Mouse (Mus musculus): ENCODE measurements around the gene Cbfa2t3. TPM values are rescaled to one million over a fixed set of nuclear protein-coding genes. Genes with fewer than 3 reads are reported as not detected.
A peak's percentile ranks its signal among the peaks of the same experiment; 100 is the strongest.

The Cbfa2t3 gene
- 12.2 and 14.1 TPM in 2 replicates for total RNA-seq (2021)
- long read RNA-seq, partial matches to known transcripts: 2 of 5 reads
- long read RNA-seq, other reads (novel, unspliced or antisense): 3 of 5 reads

DNA sequence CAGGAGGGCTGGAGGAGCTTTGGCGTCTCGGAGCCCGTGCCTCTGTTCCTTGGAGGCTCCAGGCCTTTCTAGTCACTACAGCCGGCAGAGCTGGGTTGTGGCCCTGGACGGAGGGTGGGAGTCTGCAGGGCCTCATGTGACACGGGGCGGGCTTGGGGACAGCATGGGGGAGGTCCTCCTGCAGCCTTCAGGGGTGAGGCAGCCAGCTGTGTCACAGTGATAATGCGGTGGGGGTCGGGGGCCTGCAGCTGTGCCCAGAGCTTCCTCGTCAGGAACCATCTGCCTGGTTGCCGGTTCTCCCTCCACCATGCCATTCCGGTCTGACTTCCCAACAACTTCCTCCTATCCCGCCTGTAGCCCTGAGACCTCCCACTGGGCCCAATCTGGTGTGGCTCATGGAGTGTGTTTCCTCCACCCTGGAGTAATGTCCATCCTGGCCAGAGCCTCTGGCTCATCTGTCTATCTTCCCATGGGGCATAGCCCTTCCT lies at the start of gene Cbfa2t3:
TSS of gene Cbfa2t3 (minus strand) at position 105 of the 488 bp plus-strand sequence.
- no peak for DNase-seq

DNA sequence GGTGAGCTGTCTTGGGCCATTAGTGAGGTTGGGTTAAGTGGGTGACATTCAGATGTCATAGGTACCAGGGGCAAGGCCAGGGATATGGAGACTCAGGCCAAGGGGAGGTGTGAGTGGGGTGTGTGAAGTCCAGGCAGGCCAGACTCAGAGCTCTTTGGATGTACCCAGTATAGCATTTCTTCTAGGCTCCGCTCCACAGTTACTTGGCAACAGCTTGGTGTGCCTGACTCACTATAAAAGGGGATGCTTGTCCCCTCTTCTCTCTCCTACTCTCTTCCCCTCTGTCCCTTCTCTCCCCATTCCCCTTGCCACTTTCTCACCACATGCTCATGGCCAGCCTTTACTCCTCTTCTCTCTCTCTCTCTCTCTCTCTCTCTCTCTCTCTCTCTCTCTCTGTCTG lies 48.9 kb upstream of the Cbfa2t3 start:
- no peak for DNase-seq

DNA sequence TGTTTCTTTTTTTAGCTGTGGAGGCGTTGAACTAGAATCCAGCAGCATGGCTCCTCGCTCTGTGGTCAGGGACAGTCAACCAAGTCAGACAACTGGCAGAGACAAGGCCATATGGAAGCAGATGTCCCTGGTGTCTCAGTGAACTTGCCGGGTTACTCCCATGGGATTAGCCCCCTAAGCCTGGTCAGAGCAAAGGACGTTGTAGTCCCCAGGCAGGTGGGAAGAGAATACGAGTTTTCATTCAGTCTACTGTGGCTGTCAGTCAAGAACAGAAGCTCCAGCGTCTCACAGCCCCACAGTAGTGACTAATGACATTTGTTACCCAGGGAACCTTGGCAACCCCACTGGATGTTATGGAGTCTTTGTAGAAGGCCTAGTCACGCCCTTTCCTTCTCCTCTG lies 47.5 kb upstream of the Cbfa2t3 start:
- no peak for DNase-seq

- no peak for DNase-seq
Measured at GRCm38 (mm10) chr8:122745750-122746275, 46.9 kb upstream of the Cbfa2t3 start.

DNA sequence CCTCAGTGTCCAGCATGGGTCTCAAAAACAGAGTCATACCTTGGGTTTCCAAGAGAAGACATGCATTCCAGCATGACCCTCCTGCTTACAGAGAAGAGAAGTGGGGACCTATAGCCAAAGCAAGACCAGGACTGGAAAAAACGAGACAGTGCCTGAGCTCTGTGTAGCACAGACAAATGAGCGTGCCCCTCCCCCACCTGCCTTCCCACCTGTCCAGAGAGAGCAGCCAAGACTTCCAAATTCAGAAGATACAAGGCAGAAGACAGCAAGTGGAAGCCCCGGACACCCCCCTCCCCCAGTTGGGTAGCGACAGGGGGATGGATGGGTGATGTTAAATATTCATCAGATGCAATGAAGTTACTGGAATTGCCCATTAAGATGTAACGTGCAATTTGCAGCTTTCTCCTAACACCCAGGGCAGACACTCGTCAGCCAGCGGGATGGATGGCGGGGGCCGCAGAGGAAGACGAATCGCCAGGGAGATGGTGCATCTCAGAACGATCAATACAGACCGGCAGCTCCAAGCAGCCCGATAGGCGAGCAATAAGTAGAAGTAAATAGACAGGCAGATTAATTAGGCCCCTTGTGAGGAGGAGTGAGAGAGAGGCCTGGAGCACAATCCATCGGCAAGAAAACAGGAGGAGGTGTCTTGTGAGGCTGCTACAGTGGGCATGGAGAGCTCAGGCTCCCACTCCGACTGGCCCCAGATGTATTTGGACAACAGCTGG lies 46.3 kb upstream of the Cbfa2t3 start:
- no peak for DNase-seq

- DNase-seq: no peak
Measured at GRCm38 (mm10) chr8:122742471-122742870, 43.6 kb upstream of the Cbfa2t3 start.

DNA sequence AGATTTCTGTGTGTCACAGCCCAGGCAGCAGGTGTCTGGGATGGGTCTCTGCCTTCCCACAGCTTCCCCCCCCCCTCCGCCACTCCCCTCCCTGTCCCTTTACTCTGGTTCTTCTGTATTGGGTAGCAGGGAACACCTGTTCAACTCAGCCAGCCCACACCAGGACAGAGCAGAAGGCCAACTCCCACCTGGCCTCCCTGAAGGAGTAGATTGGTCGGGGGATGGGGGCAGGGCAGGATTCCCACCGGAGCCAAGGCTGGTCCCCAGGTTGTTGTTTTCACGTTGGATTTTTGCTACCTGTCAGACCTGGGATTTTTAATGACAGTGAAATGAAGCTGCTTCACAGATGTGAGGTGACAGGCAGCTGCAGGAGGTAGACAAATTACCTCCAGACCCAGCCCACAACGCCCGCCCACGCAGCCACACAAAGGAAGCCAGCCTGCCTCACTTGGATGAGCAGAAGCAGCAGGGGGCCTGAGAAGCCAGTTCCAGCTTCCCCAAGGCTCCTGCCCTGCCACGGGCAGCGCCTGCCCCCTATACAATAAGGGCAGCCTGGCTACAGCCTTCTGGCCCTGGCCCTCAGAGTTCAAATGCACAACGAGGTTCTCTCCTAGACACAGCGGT lies 40.3 kb upstream of the Cbfa2t3 start:
- no peak for DNase-seq

- no peak for DNase-seq
Measured at GRCm38 (mm10) chr8:122737886-122738285, 39.0 kb upstream of the Cbfa2t3 start.

DNA sequence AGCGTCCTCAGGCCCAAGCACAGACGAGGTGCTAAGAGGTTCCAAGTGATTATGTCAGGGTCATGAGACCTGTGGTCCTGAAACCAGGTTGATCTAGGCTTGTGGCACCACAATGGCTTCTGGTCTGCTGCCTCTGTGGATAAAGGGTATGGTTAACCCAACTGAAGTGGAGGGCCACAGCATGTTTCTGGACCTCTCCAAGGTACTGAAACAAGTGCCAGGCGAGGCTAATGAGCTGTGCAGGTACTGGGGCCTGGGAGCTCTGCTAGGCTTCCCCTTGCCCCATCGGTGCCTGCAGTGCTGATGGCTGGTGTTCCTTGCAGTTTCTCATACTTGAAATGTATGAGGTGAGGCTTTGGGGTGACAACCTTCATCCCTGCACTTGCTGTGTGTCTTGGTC lies 38.2 kb upstream of the Cbfa2t3 start:
- DNase-seq: no peak

DNA sequence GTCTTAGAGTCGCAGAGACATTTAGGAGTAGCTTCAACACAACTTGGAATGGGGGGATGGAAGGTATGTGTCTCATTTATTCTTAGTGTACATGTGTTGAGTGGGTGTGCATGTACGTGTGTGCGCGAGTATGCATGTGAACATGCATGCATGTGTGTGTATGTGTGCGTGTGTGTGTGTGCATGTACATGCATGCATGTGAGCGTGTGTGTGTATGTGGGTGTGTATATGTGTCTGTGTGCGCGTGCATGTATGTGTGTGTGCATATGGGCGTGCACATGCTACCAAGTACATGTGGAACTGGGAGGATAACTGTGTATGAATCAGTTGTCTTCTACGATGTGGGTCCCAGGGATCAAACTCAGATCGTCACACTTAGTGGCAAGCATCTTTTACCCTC lies 37.7 kb upstream of the Cbfa2t3 start:
- no peak for DNase-seq

GRCm38 (mm10) chr8:122735542-122736473 lies 36.9 kb upstream of the Cbfa2t3 start:
- DNase-seq: no peak

GRCm38 (mm10) chr8:122735110-122735509 lies 36.2 kb upstream of the Cbfa2t3 start:
- no peak for DNase-seq

DNA sequence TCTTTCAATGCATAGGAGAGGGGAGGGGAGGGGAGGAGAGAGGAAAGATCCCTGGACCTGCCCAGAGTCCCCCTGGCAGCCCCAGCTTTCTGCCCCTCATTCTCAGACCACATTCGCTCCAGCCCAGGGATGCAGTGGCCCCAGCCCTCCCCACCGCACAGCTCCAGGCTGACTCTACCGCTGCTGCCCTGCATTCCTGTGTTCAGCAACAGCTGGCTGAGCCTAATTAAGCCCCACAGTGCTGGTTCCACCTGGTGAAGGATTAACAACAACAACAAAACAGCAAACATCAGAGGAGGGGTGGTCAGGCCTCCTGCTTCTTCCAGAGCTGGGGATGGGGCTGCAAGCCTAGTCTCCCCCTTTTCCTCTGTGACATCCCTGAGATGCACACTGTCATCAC lies 29.7 kb upstream of the Cbfa2t3 start:
- no peak for DNase-seq

DNA sequence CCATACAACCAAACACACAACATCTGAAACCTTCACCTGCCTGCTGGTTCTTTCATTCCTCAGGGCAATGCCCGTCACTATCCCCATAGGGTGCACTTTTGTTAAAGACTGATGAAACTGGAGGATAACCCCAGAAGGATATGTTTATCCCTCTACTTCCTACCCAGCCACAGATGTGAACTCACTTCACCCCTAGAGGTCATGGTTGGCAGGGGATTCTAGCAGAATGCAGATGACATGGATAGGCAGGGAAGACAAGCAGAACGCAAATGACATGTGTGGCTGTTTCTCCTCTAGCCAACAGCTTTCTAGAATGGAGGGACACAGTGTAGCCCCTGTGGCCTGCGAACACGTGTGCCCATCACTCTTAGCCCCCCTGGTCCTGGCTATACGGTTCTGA lies 28.5 kb upstream of the Cbfa2t3 start:
- no peak for DNase-seq

DNA sequence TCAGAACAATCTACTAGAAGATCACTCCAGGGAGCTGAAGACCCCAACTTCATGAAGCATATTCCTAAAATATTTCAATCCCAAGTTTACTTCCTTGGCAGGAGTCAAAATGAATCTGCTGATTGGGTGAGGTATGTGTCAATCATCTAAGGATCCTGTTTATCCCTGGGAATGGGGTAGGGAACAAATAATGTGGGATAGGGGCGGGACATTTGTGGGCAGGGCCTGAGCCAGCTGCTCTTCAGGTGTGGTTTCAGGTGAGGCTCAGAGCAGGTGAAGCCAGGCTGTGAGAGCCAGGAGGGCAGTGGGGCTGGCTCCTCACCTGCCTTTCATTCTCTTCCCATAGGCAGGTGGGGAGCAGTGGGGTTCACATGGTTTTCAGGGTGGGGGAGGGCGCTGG lies 27.9 kb upstream of the Cbfa2t3 start:
- no peak for DNase-seq

DNA sequence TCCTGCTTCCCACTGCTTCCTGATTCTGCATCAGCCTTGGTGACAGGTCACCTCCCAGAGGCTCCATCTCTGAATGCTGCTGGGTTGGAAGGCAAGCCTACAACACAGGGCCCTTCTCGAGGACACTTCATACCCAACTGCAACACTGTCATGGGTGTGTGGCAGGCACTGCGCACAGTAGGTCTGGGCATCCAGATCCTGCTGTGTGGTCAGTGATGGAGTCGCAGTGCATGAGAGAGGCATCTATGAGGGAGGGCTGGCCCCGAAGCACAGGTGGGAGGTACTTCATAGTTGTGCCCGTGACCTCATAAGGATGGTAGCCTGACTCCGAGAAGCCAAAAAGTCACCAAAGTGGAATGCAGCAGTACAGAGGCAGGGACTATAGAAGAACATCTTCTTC lies 26.3 kb upstream of the Cbfa2t3 start:
- DNase-seq: no peak

DNA sequence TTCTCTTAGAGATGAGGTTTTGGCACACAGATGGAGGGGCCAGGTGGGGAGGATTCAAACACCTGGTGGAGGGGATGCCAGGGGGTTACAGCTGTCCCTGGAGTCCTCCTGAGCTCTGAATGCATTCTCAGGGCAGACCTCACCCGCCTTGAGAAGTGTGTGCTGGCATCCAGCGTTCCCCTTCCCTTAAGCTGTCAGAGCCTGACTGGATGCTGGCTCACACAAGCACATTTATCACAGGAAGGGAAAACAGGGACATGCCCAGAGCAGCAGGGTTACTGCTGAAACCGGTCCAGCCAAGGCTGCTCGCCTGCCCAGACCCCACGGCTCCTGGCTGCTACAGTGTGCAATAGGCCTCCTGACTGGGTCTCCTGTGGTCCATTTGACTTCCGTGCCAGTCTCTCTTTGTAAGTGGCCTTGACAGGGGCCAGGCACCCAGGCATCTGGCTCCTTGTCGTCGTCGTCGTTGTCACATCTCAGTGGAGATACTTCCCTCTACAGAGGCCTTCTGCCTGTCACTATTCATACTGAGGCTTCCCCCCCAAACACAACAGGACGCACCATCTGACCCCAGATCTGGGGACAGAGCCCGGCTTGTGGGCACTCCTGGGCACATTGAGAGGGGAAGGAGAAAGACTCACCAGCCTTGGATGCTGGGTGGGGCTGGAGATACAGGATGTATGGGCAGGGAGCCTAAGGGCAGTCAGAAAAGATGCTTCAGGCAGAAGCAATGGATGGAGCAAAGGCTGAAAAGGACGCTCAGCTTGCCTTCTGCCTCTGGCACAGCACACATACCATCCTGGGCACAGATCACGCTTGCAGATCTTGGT lies 22.1 kb upstream of the Cbfa2t3 start:
- DNase-seq: no peak

DNA sequence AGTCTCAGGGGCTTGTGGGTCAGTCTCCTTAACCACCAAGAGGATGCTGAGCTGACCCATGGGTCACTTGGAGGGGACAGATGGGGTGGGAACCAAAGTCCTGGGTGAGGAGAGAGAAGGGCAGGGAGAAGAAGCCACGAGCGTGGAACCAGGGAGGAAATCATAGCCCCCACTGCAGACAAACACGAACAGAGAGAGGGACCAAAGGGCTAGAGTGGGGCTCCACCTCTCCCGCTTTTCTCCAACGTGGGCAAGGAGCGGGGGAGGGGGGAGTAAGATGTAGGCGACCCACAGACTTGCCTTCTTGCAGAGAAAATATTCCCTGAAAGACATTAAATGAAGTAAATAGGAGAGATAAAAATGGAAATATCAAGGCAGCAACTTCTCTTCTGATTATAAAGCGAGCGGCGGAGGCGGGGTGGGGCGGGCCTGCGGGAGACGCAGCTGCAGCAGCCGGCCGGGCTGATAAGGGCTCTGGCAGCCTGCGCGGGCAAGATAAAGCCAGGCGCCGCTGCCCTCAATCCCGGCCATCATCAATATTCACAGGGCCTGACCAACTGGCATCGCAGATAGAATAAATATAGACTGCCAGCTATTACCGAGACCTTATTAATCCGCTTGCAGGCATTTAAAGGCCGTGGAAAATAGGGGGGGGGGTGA lies 21.3 kb upstream of the Cbfa2t3 start:
- DNase-seq: peak; percentile 31

DNA sequence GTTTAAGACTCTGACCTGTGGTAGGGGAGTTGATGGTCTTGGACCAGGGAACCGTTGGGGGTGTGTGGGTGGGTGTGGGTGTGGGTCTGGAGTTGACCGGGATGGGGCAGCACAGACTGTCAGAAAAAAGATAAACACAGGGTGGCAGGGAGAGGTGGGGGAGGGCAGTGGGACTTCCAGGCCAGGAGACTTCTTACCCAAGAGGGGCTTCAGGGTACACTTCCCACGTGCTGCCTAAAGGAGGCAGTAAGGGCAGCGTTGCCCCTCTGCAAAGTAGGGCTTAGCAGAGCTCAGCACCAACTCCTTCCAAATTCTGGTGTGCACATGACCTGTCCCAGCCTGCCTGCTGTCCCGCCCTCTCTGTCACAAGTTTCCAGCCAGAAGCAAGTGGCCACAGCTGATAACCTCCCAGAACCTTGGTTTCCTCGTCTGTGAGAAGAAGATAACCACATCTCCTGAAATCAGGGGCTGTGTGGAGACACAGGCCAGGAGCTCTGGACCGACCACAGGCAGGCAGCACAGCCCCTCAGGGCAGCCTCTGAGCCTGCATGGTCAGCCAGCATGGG lies 20.7 kb upstream of the Cbfa2t3 start:
- no peak for DNase-seq

DNA sequence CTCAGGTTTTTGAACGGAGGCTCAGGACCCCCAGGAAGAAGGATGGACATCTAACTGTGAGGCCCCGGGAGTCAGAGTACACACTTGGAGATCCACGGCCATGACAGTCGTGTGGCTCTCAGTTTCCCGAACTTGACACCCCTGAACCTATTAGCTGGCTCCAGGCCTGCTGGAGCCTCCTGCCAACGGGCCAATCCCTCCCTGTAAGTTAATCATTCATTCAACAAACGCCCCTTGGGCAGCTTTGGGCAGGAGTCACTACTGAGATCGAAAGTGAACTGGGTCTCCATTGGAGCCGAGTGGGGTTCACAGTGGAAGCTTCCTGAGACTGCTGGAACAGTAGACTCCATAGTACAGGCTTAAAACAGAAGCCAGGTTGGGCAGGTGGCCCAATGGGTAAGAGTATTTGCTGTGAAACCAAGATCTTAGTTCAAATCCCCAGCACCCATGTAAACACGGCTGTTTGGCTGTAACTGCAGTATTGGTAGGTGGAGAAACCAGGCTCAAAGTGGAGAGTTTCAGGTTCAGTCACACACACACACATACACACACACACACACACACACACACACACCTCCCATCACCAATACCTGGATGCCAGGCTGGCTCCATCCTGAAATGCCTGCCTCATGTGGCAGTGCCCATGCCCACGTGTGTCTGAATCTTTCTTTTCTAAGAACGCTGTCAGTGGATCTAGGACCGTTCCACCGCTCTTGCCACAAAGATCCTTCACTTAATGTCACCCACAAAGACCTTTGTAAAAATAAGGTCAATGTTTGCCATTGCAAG lies 20.0 kb upstream of the Cbfa2t3 start:
- DNase-seq: no peak

Data from adrenal gland, postnatal 25 days (tissue).